In the genomic region with DNA sequence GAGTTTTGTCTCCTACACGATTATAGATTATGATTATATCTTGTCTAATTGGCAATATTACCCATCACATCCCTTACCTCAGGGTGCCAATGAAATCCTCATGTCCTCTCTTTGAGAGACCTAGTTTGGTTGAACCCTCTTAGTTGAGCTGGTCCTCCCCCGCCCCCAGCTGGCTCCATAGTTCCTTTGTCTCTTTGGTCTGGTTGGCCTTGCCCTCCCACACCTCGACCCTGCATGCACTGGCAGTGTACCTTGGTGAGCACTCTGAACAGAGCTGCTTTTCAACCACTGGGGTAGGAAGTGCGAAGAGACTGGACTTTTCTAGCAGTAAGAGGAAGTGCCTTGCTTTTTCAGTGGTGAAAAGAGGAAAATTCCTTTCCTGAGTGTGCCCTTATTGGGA, we compare ENCODE assay signal across 22 mouse cellular contexts. TPM values are rescaled to one million over a fixed set of nuclear protein-coding genes. Genes with fewer than 3 reads are reported as not detected.
"Had no signal": no experiment of that assay in that cellular context is flagged by ENCODE, and none has a peak within 500 bp of the region (broad histone marks: within the 10 kb centered on the region; RNA-seq: fewer than 3 reads in every experiment).

No protein-coding gene starts in this region.

- H3K36me3 ChIP-seq: midbrain, embryonic 12.5 days; midbrain, embryonic 15.5 days had no signal

- H3K4me3 ChIP-seq: limb, embryonic 12.5 days; limb, embryonic 15.5 days; midbrain, embryonic 12.5 days; midbrain, embryonic 15.5 days; neural tube, embryonic 12.5 days; neural tube, embryonic 15.5 days had no signal

- DNase-seq: kidney, adult 18-20 months; kidney, adult 9 months; layer of hippocampus, postnatal 36 days; left cerebral cortex, postnatal 4 days; liver, postnatal 0 days; lung, embryonic 14.5 days; retina, postnatal 1 day; right cerebral cortex, postnatal 25 days; thymus, adult 18-20 months; thymus, postnatal 36 days had no signal

- H3K27me3 ChIP-seq: limb, embryonic 12.5 days; limb, embryonic 15.5 days; midbrain, embryonic 12.5 days; midbrain, embryonic 15.5 days; neural tube, embryonic 12.5 days; neural tube, embryonic 15.5 days had no signal

- ATAC-seq: inflammation-experienced regulatory T-cells, adult 6 months; intestine, embryonic 16.5 days; liver, postnatal 0 days; midbrain, embryonic 15.5 days had no signal

- H3K4me1 ChIP-seq: midbrain, embryonic 12.5 days; midbrain, embryonic 15.5 days; neural tube, embryonic 12.5 days had no signal

- H3K9me3 ChIP-seq: limb, embryonic 12.5 days; limb, embryonic 15.5 days; midbrain, embryonic 12.5 days; midbrain, embryonic 15.5 days; neural tube, embryonic 12.5 days; neural tube, embryonic 15.5 days had no signal

- H3K9ac ChIP-seq: limb, embryonic 12.5 days; limb, embryonic 15.5 days; liver, embryonic 14.5 days; liver, postnatal 0 days; lung, embryonic 14.5 days; midbrain, embryonic 12.5 days; midbrain, embryonic 15.5 days; neural tube, embryonic 12.5 days; neural tube, embryonic 15.5 days had no signal

- H3K27ac ChIP-seq: limb, embryonic 12.5 days; limb, embryonic 15.5 days; liver, embryonic 14.5 days; macrophage; midbrain, embryonic 12.5 days; midbrain, embryonic 15.5 days; neural tube, embryonic 12.5 days; neural tube, embryonic 15.5 days; stomach, postnatal 0 days had no signal

- H3K4me2 ChIP-seq: limb, embryonic 12.5 days; limb, embryonic 15.5 days; liver, embryonic 11.5 days; lung, embryonic 14.5 days; midbrain, embryonic 12.5 days; midbrain, embryonic 15.5 days; neural tube, embryonic 12.5 days; neural tube, embryonic 15.5 days had no signal

RNA-seq across cellular contexts. Expression of a gene that starts 25.3 kb away (rescaled TPM):
- polyA plus RNA-seq: macrophage had no signal
